Mouse (Mus musculus) cerebellum, adult (tissue): ENCODE data around the gene Plekha8.

Experiments
- ATAC-seq: cut with Nextera tagmentation; 2 replicates; pipeline ENCODE4 v1.9.2; 2017; ENCODE audit warnings: mild to moderate bottlenecking, moderate library complexity, mixed read lengths; ENCODE audit not compliant: insufficient number of reproducible peaks, low FRiP score, low TSS enrichment

Plekha8 gene

GRCm38 (mm10) chr6:54573218-54573955 is 21.5 kb upstream of the Plekha8 start:
- no peak for ATAC-seq

GRCm38 (mm10) chr6:54586175-54586574 is 8.7 kb upstream of the Plekha8 start:
- ATAC-seq: no peak; the same call in 1 of the 2 replicates

DNA sequence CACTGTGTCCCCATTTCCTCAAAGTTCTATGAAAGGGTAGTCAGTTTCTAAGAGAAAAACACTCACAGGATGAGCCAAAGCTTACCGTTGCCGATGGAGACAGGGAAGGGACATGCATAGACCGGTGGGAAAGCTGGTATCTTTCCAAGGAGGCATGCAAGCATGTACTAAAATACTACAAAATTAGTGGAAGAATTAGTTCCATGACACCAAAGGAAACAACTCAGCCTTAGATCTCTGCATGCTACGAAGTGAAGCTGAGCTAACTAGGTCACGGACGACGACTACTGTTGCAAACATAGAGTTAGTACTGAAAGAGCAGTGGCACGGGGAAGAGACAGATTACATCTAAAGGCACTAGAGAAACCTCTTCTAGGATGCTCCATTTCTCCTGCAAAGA is 8.0 kb upstream of the Plekha8 start:
- no peak for ATAC-seq

DNA sequence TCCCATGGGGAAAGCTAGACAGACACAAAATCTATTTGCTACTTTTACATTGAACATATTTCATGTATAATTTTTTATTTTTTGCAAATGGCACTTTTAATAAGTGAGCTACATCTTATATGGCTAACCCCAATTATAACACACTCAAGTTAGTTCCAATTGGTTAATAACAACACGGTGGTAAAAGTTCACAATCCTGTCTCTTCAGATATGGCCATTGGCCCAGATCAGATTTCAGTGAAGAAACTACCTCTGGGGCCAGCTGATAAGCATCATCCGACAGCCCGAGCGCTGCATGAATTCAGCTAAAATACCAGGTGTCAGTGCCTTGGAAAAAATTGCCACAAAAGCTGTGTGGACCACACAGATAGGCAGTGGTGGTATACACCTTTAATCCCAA is 7.2 kb upstream of the Plekha8 start:
- ATAC-seq: no peak

DNA sequence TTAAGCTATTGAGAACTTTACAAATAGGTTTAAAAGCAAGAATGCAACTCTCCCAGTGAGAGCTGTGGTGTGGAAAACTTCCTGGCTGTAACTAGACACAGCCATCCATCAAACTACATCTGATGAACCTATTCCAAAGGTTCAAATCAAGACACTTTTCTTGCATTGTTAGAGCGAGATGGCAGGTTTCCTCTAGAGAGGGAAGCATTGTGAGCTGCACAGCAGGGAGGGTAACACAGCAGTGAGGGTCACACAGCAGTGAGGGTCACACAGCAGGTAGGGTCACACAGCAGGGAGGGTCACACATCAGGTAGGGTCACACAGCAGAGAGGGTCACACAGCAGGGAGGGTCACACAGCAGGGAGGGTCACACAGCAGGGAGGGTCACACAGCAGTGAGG is 6.7 kb upstream of the Plekha8 start:
- ATAC-seq: no peak

DNA sequence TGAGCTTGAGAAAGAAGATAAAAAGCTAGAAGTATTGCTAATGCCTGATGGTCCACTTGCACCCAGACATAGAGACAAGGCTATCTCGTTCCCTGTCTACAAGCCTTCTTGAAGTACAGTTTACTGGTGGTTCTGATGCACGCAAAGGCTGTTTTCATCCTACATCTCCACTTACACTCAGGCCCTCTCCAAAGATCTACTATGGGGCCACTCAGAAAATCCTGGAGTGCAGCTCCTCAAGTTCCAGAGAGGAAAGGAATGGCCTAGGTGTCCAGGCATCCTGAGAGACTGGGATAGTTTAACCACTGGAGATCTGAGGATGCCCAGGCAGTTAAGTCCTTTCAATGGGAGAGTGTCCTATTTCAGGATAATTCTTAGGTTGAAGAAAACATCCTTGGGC is 4.2 kb upstream of the Plekha8 start:
- ATAC-seq: no peak

- no peak for ATAC-seq
Observed at GRCm38 (mm10) chr6:54591778-54592177, 3.1 kb upstream of the Plekha8 start.

GRCm38 (mm10) chr6:54592938-54593535 is 1.9 kb upstream of the Plekha8 start:
- peak; percentile 94 for ATAC-seq

DNA sequence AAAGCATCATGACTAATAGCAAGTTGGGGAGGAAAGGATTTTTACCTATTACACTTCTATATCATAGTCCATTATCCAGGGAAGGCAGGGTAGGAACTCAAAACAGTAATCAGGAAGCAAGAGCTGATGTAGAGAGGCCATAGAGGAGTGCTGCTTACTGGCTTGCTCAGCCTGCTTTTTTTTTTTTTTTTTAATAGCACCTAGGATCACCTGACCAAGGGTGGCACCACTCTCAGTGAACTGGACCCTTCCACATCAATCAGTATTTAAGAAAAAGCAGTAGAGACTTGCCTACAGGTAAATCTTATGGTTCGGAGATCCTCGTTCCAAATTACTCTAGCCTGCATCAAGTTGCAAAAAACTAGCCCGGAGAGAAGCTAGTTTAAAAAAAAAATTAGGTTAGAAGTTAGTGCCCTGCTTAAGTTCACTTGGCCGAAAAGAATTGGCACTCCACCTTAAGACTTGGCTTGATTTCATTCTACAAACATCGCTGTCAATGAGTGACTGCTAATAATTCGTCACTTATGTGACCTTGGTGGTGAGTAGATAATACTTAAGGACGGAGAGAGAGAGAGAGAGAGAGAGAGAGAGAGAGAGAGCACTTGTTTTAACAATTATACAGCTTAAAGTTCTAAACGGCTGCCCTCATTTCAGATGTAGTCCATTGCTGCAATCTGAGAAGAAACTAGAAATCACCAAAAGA is 994 bp upstream of the Plekha8 start:
- ATAC-seq: no peak

- ATAC-seq: no peak; the same call in 1 of the 2 replicates
Observed at GRCm38 (mm10) chr6:54595330-54595878, 493 bp downstream of the Plekha8 start.

DNA sequence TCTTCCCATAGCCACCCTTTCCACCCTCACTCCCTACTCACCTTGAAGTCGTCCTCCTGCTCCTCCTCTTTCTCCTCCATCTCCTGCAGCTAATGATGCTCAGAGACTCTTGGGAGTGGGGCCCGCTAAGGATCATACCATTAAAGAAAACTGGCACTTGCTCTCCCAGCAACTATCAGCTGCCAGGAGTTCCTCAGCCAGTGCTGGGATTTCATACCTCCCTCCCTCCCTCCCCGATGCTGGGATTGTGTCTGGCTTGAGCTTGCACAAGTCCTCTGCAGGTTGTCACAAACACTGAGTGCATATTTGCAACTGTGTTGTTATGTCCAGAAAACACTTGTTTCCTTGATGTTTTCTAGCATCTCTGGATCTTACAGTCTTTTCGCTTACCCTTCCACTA is 2.3 kb downstream of the Plekha8 start, which contains the start of gene Fkbp14:
TSS of gene Fkbp14 (minus strand) at position 101 of the 400 bp plus-strand sequence.
- no peak for ATAC-seq

GRCm38 (mm10) chr6:54597711-54598110 is 2.8 kb downstream of the Plekha8 start:
- ATAC-seq: no peak

DNA sequence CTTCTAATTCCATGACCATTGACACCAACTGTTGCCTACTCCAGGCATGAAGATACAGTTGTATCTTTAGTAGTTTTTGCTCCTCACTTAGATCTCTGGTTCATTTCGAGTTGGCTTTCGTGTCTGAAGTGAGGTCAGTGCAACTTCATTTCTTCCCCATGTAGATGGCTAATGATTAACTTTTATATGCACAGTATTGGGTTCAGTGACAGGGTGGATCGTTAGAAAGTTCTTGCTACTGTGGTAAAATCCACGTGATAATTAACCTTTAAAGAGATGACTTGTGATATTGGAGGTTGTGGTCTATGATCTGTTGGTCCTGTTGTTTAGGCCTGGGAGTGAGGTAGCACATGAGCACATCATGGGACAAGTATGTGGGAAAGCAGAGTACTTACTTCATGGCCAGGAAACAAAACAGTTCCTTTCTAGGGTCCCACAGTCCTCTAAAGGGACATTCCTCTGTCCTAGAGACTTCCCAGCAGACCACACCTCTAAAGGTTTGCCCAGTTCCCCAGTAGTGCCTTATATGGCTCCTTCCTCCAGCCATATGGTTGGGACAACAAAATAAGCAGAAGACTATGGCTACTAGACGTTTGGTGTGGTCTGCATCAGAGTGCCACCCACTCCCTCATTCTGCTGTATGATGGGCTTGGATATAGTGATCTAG is 5.9 kb downstream of the Plekha8 start:
- ATAC-seq: no peak

GRCm38 (mm10) chr6:54602891-54603290 is 8.0 kb downstream of the Plekha8 start:
- ATAC-seq: no peak

GRCm38 (mm10) chr6:54604001-54604715 is 9.2 kb downstream of the Plekha8 start:
- ATAC-seq: no peak

DNA sequence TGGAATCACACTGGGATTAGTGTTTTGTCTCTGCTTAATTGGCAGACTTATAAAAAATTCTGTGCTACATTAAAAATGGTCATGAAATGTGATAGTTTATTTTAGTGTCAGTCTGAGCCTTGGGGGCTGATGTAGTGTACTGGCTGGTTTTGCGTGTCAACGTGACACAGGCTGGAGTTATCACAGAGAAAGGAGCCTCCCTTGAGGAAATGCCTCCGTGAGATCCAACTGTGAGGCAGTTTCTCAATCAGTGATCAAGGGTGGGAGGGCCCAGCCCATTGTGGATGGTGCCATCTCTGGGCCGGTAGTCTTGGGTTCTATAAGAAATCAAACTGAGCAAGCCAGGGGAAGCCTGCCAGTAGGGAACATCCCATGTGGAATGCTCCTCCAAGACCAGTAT is 11.3 kb downstream of the Plekha8 start:
- ATAC-seq: no peak

- ATAC-seq: no peak
Observed at GRCm38 (mm10) chr6:54617363-54617762, 22.5 kb downstream of the Plekha8 start.

GRCm38 (mm10) chr6:54619530-54619929 is 24.6 kb downstream of the Plekha8 start:
- ATAC-seq: no peak

- no peak for ATAC-seq
Observed at GRCm38 (mm10) chr6:54620357-54620756, 25.4 kb downstream of the Plekha8 start.

DNA sequence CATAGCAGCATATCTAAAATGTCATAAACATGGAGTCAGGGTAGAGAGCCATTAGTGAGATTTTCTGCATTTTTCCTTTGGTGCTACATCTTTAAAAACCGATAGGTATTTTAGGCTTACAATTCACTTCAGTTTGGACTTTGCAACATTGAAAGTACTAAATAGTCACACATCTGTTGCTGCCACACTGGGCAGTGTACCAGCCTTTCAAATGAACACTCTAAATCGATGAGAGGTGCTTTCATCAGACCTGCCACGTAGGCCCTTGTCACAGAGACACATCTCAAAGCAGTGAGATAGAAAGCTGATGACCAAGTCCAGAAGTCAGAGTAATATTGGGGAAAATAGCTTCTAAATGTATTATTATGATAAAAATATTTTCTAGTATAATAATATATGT is 33.5 kb downstream of the Plekha8 start:
- no peak for ATAC-seq
